Mouse (Mus musculus): Measurements from ENCODE around the gene Mcoln1. TPM values are rescaled to one million over a fixed set of nuclear protein-coding genes. Genes with fewer than 3 reads are reported as not detected.

Mcoln1 gene
- total RNA-seq, 2 experiments from 2014 or later: 36.1 to 39.8 TPM

Other genes starting within 250 kb of the Mcoln1 start
- 100 to 1,000 TPM; 134 to 182 TPM for gene Insr, start 220.8 kb upstream of the Mcoln1 start, total RNA-seq (2021)
- gene A430078G23Rik, start 147.0 kb upstream of the Mcoln1 start, total RNA-seq (2021): under 1 TPM; 0.40 to 0.79 TPM
- gene Arhgef18, start 107.5 kb upstream of the Mcoln1 start, total RNA-seq (2021): 10 to 100 TPM; 33.9 to 38.4 TPM
- 10 to 100 TPM in 1 of 2 experiments, 1 to 10 TPM in 1; 5.7 to 13.6 TPM for gene Pex11g, start 32.8 kb upstream of the Mcoln1 start, total RNA-seq (2021)
- not detected for gene Tex45, start 29.6 kb upstream of the Mcoln1 start, total RNA-seq (2021)
- 10 to 100 TPM; 18.3 to 22.3 TPM for gene Zfp358, start 7.3 kb upstream of the Mcoln1 start, total RNA-seq (2021)
- gene Pnpla6, start 14.9 kb downstream of the Mcoln1 start, total RNA-seq (2021): 10 to 100 TPM; 35.8 to 37.1 TPM
- under 1 TPM in 1 of 2 experiments, not detected in 1; 0.23 TPM for gene C330021F23Rik, start 67.5 kb downstream of the Mcoln1 start, total RNA-seq (2021)
- 1 to 10 TPM; 5.5 to 5.6 TPM for gene Camsap3, start 86.8 kb downstream of the Mcoln1 start, total RNA-seq (2021)
- gene Xab2, start 120.9 kb downstream of the Mcoln1 start, total RNA-seq (2021): 10 to 100 TPM; 36.0 to 40.7 TPM
- gene Pet100, start 121.1 kb downstream of the Mcoln1 start, total RNA-seq (2021): 100 to 1,000 TPM; 113 to 119 TPM
- gene Pcp2, start 125.1 kb downstream of the Mcoln1 start, total RNA-seq (2021): not detected
- 100 to 1,000 TPM in 1 of 2 experiments, 10 to 100 TPM in 1; 76.0 to 109 TPM for gene Stxbp2, start 130.5 kb downstream of the Mcoln1 start, total RNA-seq (2021)
- gene Retn, start 155.3 kb downstream of the Mcoln1 start, total RNA-seq (2021): 100 to 1,000 TPM in 1 of 2 experiments, 10 to 100 TPM in 1; 89.6 to 156 TPM
- under 1 TPM in 1 of 2 experiments, not detected in 1; 0.79 TPM for gene Mcemp1, start 165.3 kb downstream of the Mcoln1 start, total RNA-seq (2021)
- 10 to 100 TPM; 46.7 to 70.7 TPM for gene Fcor, start 171.9 kb downstream of the Mcoln1 start, total RNA-seq (2021)
- gene Trappc5, start 175.8 kb downstream of the Mcoln1 start, total RNA-seq (2021): 10 to 100 TPM; 20.7 to 21.0 TPM
- not detected for gene Fcer2a, start 193.7 kb downstream of the Mcoln1 start, total RNA-seq (2021)
- gene Clec4g, start 220.2 kb downstream of the Mcoln1 start, total RNA-seq (2021): not detected
- 1 to 10 TPM in 1 of 2 experiments, not detected in 1; 1.2 TPM for gene Cd209a, start 248.5 kb downstream of the Mcoln1 start, total RNA-seq (2021)

Data from adrenal gland, postnatal 36 days (tissue).